Mouse (Mus musculus) embryonic facial prominence, embryonic 11.5 days (tissue): ENCODE results near the gene Serpinf1. TPM values are rescaled to one million over a fixed set of nuclear protein-coding genes. Genes with fewer than 3 reads are reported as not detected.
A peak's percentile ranks its signal among the peaks of the same experiment; 100 is the strongest.

ENCODE experiments used
- ATAC-seq: fragments of 200-750 bp; cut with Nextera tagmentation; replicated peaks from 2 replicates; pipeline ENCODE4 v1.8.0; 2017; ENCODE audit warnings: low read depth; ENCODE audit not compliant: insufficient number of reproducible peaks, low FRiP score, low TSS enrichment
- DNase-seq: peaks from one replicate; pipeline ENCODE4 v3.0.0-alpha.2; 2015; ENCODE audit warnings: low spot score
- H3K27ac ChIP-seq: fragments of 300-500 bp; sonication (generic); replicated peaks from 2 replicates; pipeline ENCODE4 v1.5.1; 2014; ENCODE audit warnings: mild to moderate bottlenecking, low read depth, low read length, control low read depth
- H3K27me3 ChIP-seq: fragments of 300-500 bp; sonication (generic); 2 replicates; pipeline ENCODE4 v1.6.1; 2014; ENCODE audit warnings: mild to moderate bottlenecking, low read length, moderate library complexity, mixed read lengths; ENCODE audit not compliant: control insufficient read depth, insufficient read depth
- H3K36me3 ChIP-seq: fragments of 300-500 bp; sonication (generic); replicated peaks from 2 replicates; pipeline ENCODE4 v1.6.1; 2014; ENCODE audit warnings: low read depth, mild to moderate bottlenecking, low read length, moderate library complexity, mixed read lengths; ENCODE audit not compliant: control insufficient read depth, insufficient read depth
- H3K4me1 ChIP-seq: fragments of 300-500 bp; sonication (generic); 2 replicates; pipeline ENCODE4 v1.6.1; 2014; ENCODE audit warnings: low read length, mixed read lengths; ENCODE audit not compliant: control insufficient read depth, insufficient read depth
- H3K4me2 ChIP-seq: fragments of 300-500 bp; sonication (generic); 2 replicates; pipeline ENCODE4 v1.6.1; 2014; ENCODE audit warnings: low read depth, mild to moderate bottlenecking, control low read depth, low read length, moderate library complexity
- H3K4me3 ChIP-seq: fragments of 300-500 bp; sonication (generic); 2 replicates; pipeline ENCODE4 v1.5.1; 2014; ENCODE audit warnings: low read depth, low read length, control low read depth
- H3K9ac ChIP-seq: fragments of 300-500 bp; sonication (generic); replicated peaks from 2 replicates; pipeline ENCODE4 v1.6.1; 2014; ENCODE audit warnings: mild to moderate bottlenecking, control low read depth, low read length
- H3K9me3 ChIP-seq: fragments of 300-500 bp; sonication (generic); replicated peaks from 2 replicates; pipeline ENCODE4 v1.6.1; 2016; ENCODE audit warnings: mild to moderate bottlenecking, low read length, inconsistent platforms, mixed read lengths; ENCODE audit not compliant: control insufficient read depth
- whole genome bisulfite sequencing: fragments of 180-500 bp; shearing (Covaris S2); extraction: QIAGEN DNeasy Blood & Tissue Kit; methylation state at CpG from one replicate; pipeline ENCODE4 v1.1.7; 2014; 5-methylcytosine and 5-hydroxymethylcytosine counted together
- polyA plus RNA-seq: library from polyadenylated mRNA; unstranded; fragments of >200 nt; fragmentation: Nextera tagmentation; extraction: Ambion mirVana; gene quantifications from 2 replicates; pipeline ENCODE4 v1.2.1, GENCODE M21; 2014

The Serpinf1 gene
- polyA plus RNA-seq, 1 experiment from 2014 or later, result 193 TPM

- Histone ChIP-seq H3K4me2 (peak within 1 kb of the TSS; percentile 99), H3K4me3 (peak within 1 kb of the TSS; percentile 52), H3K9me3 (no peaks in the 10 kb centered on the region), H3K36me3 (no peaks in the 10 kb centered on the region), H3K27ac (no peak within 1 kb of the TSS), H3K9ac (peak within 1 kb of the TSS; percentile 57), H3K27me3 (no peaks in the 10 kb centered on the region), H3K4me1 (peaks cover 5% of the 10 kb centered on the region; the same call in 1 of the 2 replicates)
- ATAC-seq, result peak; percentile 85
- DNase-seq, result peak; percentile 96
- 2% methylated on average over 56 of the region's 56 CpGs for WGBS
Measured at GRCm38 (mm10) chr11:75453991-75454930, 31.8 kb upstream of the Serpinf1 start, which contains the start of gene Wdr81. Gene Wdr81, minus strand, starts transcription at chr11:75454717.

- WGBS, result 94% methylated on average over 31 of the region's 31 CpGs
- H3K27me3 ChIP-seq, result no peaks in the 10 kb centered on the region
- H3K9me3 ChIP-seq, result no peaks in the 10 kb centered on the region
- no peak for ATAC-seq
- peaks cover 5% of the 10 kb centered on the region; the same call in 1 of the 2 replicates for H3K4me1 ChIP-seq
- DNase-seq, result no peak
- H3K36me3 ChIP-seq, result no peaks in the 10 kb centered on the region; the same call in 1 of the 2 replicates
- no peak overlapping the region for H3K4me3 ChIP-seq
- H3K4me2 ChIP-seq, result no peak overlapping the region
- no peak overlapping the region for H3K27ac ChIP-seq
- H3K9ac ChIP-seq, result no peak overlapping the region
Measured at GRCm38 (mm10) chr11:75452812-75453557, 30.5 kb upstream of the Serpinf1 start.

GRCm38 (mm10) chr11:75452081-75452480, 29.6 kb upstream of the Serpinf1 start:
- H3K4me1 ChIP-seq, result peaks cover 5% of the 10 kb centered on the region; the same call in 1 of the 2 replicates
- no peaks in the 10 kb centered on the region; the same call in 1 of the 2 replicates for H3K36me3 ChIP-seq
- H3K4me3 ChIP-seq, result no peak overlapping the region
- H3K4me2 ChIP-seq, result no peak overlapping the region
- H3K27me3 ChIP-seq, result no peaks in the 10 kb centered on the region
- WGBS, result 90% methylated on average over 8 of the region's 8 CpGs
- no peak overlapping the region for H3K9ac ChIP-seq
- no peak for ATAC-seq
- no peak for DNase-seq
- H3K27ac ChIP-seq, result no peak overlapping the region
- H3K9me3 ChIP-seq, result no peaks in the 10 kb centered on the region

GRCm38 (mm10) chr11:75450936-75451335, 28.4 kb upstream of the Serpinf1 start:
- Histone ChIP-seq H3K9ac (no peak overlapping the region), H3K4me2 (no peak overlapping the region), H3K4me3 (no peak overlapping the region), H3K4me1 (peaks cover 5% of the 10 kb centered on the region; the same call in 1 of the 2 replicates), H3K36me3 (no peaks in the 10 kb centered on the region; the same call in 1 of the 2 replicates), H3K27ac (no peak overlapping the region), H3K27me3 (no peaks in the 10 kb centered on the region), H3K9me3 (no peaks in the 10 kb centered on the region)
- 88% methylated on average over 15 of the region's 15 CpGs for WGBS
- DNase-seq (no peak), ATAC-seq (no peak)

GRCm38 (mm10) chr11:75450304-75450908, 27.9 kb upstream of the Serpinf1 start:
- H3K4me1 ChIP-seq, result peaks cover 5% of the 10 kb centered on the region; the same call in 1 of the 2 replicates
- no peak overlapping the region for H3K4me2 ChIP-seq
- no peaks in the 10 kb centered on the region; the same call in 1 of the 2 replicates for H3K36me3 ChIP-seq
- no peak overlapping the region for H3K9ac ChIP-seq
- no peaks in the 10 kb centered on the region for H3K27me3 ChIP-seq
- no peak for ATAC-seq
- H3K4me3 ChIP-seq, result no peak overlapping the region
- 86% methylated on average over 8 of the region's 8 CpGs for WGBS
- no peaks in the 10 kb centered on the region for H3K9me3 ChIP-seq
- H3K27ac ChIP-seq, result no peak overlapping the region
- DNase-seq, result no peak

GRCm38 (mm10) chr11:75449695-75450094, 27.2 kb upstream of the Serpinf1 start:
- Histone ChIP-seq H3K9ac (no peak overlapping the region), H3K4me3 (no peak overlapping the region), H3K9me3 (no peaks in the 10 kb centered on the region), H3K36me3 (no peaks in the 10 kb centered on the region; the same call in 1 of the 2 replicates), H3K27me3 (no peaks in the 10 kb centered on the region), H3K27ac (no peak overlapping the region), H3K4me1 (peaks cover 5% of the 10 kb centered on the region; the same call in 1 of the 2 replicates), H3K4me2 (no peak overlapping the region)
- WGBS, result 88% methylated on average over 7 of the region's 7 CpGs
- no peak for DNase-seq
- no peak for ATAC-seq

- Histone ChIP-seq H3K4me3 (no peak overlapping the region), H3K27ac (no peak overlapping the region), H3K9ac (no peak overlapping the region), H3K4me1 (no peaks in the 10 kb centered on the region), H3K9me3 (no peaks in the 10 kb centered on the region), H3K36me3 (no peaks in the 10 kb centered on the region; the same call in 1 of the 2 replicates), H3K27me3 (no peaks in the 10 kb centered on the region), H3K4me2 (no peak overlapping the region)
- DNase-seq (no peak), ATAC-seq (no peak)
- WGBS, result 86% methylated on average over 3 of the region's 3 CpGs
Measured at GRCm38 (mm10) chr11:75448575-75448974, 26.1 kb upstream of the Serpinf1 start.
